Mouse (Mus musculus): Measurements from ENCODE around the gene Ahnak. TPM values are rescaled to one million over a fixed set of nuclear protein-coding genes. Genes with fewer than 3 reads are reported as not detected.
"Not testable (repeated sequence)": the region's sequence is repeated elsewhere in the genome, so short reads cannot be mapped to it uniquely, and the experiment has no call there.

The Ahnak gene
- total and polyA plus RNA-seq, 3 experiments, result 1.2 to 2.2 TPM; not detected in 1

DNA sequence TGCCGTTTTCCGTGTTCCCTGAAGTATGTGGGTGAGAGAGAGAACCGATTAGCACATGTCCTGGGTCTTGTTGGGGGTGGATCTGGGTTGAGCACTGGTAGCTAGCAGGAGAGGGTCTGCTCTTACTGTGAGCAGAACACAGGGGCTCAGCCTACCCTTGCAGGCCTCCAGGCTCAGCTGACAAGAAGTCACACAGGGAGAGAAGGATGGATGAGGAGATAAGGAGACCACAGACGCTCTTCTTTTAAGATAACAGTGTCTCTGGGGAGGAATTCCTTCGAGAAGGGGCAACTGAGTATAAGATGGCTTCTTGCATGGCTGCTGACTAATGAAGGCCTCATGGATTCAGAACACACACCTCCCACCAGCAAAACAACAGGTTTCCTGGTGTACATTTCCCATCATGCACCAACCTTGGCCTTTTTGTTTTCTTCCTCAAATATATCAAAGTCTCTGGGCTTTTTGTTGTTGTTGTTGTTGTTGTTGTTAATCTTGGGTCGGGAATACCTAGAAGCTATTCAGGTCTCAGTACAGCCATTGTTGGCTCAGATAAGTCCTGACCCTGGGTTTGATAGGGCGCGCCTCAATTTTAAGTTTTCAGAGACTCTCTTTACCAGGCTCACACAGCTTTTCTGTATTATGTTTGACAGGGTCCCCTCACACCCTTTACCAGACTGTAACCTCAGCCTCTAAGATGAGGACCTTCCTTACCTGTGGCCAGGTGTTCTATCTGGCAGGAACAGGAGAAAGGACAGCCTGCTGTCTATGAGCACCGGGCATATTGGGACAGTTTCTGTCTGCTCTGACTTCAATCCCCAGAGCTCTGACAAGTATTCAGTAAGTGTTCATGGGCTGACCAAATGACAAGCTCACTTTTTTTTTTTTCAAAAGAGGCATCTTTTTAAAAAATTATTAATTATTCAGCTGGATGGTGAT lies 61.5 kb downstream of the Ahnak start (continued):
- TF ChIP-seq POLR2AphosphoS2 (IDR thresholded peaks at IDR 0.05; ENCODE audit: low read length) (no peak), HCFC1 (IDR thresholded peaks at IDR 0.05; ENCODE audit: low read depth, low read length) (peak; percentile 38; the same call in 1 of the 2 replicates), EP300 (IDR thresholded peaks at IDR 0.05; ENCODE audit: low read depth in 1 of 2, low read length in 2 of 2) (peak; percentile 93 to 94), UBTF (IDR thresholded peaks at IDR 0.05; ENCODE audit: borderline replicate concordance, insufficient read depth, low read depth, low read length) (no peak), ZKSCAN1 (IDR thresholded peaks at IDR 0.05; ENCODE audit: low read depth, low read length) (no peak), MAZ (IDR thresholded peaks at IDR 0.05; ENCODE audit: low read depth, low read length) (peak; percentile 76; the same call in 1 of the 2 replicates), USF1 (IDR thresholded peaks at IDR 0.05; ENCODE audit: low read depth, low read length) (peak; percentile 69), POLR2A (IDR thresholded peaks at IDR 0.05; ENCODE audit: control insufficient read depth in 1 of 2, insufficient read depth in 1 of 2, low read depth in 1 of 2, low read length in 2 of 2, poor library complexity in 1 of 2) (peak; percentile 60 to 81; a peak in 3 of 4 replicates), ELF1 (IDR thresholded peaks at IDR 0.05; ENCODE audit: low read depth, low read length) (no peak), ZMIZ1 (IDR thresholded peaks at IDR 0.05; ENCODE audit: low read depth, low read length) (peak; percentile 92), CHD1 (IDR thresholded peaks at IDR 0.05; ENCODE audit: low read depth, low read length) (no peak), NELFE (IDR thresholded peaks at IDR 0.05; ENCODE audit: low read depth, low read length) (peak; percentile 56), KAT2A (conservative IDR thresholded peaks at IDR 0.05; ENCODE audit: low read depth, low read length) (no peak), E2F4 (IDR thresholded peaks at IDR 0.05; ENCODE audit: borderline replicate concordance, low read depth, low read length) (no peak), NRF1 (IDR thresholded peaks at IDR 0.05; ENCODE audit: insufficient read depth, low read depth, low read length, poor library complexity, severe bottlenecking) (no peak), SMC3 (IDR thresholded peaks at IDR 0.05; ENCODE audit: low read depth, low read length) (no peak), CHD2 (IDR thresholded peaks at IDR 0.05; ENCODE audit: low read length) (no peak), USF2 (IDR thresholded peaks at IDR 0.05; ENCODE audit: borderline replicate concordance in 1 of 2, insufficient read depth in 1 of 2, low read depth in 1 of 2, low read length in 2 of 2) (no peak), MAFK (IDR thresholded peaks at IDR 0.05; ENCODE audit: borderline replicate concordance, low read depth, low read length) (no peak), ZC3H11A (IDR thresholded peaks at IDR 0.05; ENCODE audit: low read depth, low read length) (peak; percentile 3; the same call in 1 of the 2 replicates)

DNA sequence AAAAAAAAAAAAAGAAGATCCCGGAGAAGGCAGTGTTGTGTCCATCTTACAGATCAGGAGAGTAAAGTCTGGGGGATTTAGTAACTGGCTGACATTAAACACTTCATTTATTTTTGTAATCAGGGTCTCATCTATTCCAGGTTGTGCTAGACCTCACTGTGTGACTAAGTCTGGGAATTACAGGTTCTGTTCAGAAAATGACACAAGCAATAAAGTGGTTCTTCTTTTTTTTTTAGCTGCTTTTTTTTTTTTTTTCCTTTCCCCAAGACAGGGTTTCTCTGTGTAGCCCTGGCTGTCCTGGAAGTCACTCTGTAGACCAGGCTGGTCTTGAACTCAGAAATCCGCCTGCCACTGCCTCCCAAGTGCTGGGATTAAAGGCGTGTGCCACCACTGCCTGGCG lies 62.9 kb downstream of the Ahnak start:
- H3K4me1 ChIP-seq (ENCODE audit: control insufficient read depth in 1 of 2, insufficient read depth in 2 of 2, low read length in 2 of 2), result peaks cover 42 to 53% of the 10 kb centered on the region in 2 experiments
- TF ChIP-seq TBP (IDR thresholded peaks at IDR 0.05; ENCODE audit: low read depth, low read length), result 0 out of 2 replicates have a peak, but pooled peaks have one; percentile 7
- TF ChIP-seq ZNF384 (IDR thresholded peaks at IDR 0.05; ENCODE audit: low read depth, low read length), result peak; percentile 88
- not testable (repeated sequence) for H3K79me2 ChIP-seq (ENCODE audit: control insufficient read depth, insufficient read depth, low read length, poor library complexity); H3K4me3 ChIP-seq (ENCODE audit: control insufficient read depth in 1 of 2, insufficient read depth in 1 of 2, low read depth in 2 of 2, low read length in 2 of 2); H3K27me3 ChIP-seq (ENCODE audit: control insufficient read depth in 1 of 2, insufficient read depth in 2 of 2, low read length in 2 of 2); H3K9me3 ChIP-seq (replicated peaks; ENCODE audit: insufficient read depth, low read length); DNase-seq (ENCODE audit: low read depth, low spot score); H3K9ac ChIP-seq (ENCODE audit: control insufficient read depth, low read depth, low read length, poor library complexity, severe bottlenecking)
- H3K27ac ChIP-seq (ENCODE audit: control insufficient read depth, low read depth, low read length), result peak overlapping the region; percentile 98
- H3K36me3 ChIP-seq (ENCODE audit: control insufficient read depth in 1 of 2, insufficient read depth in 2 of 2, low read length in 2 of 2), result peaks cover 0 to 61% of the 10 kb centered on the region in 2 experiments; a peak in 2 of 4 replicates

Data from MEL (cell line).